Mouse (Mus musculus) lung, adult 2 months (tissue): ENCODE measurements around the gene Acads.

ENCODE experiments used
- CTCF ChIP-seq: fragments of 200-500 bp; IDR thresholded peaks from 2 replicates; pipeline ENCODE4 v1.5.1; 2011; ENCODE audit warnings: mild to moderate bottlenecking, low read length, control low read depth; ENCODE audit not compliant: insufficient read depth
- POLR2A ChIP-seq: fragments of 200-500 bp; IDR thresholded peaks from 2 replicates; pipeline ENCODE4 v1.6.1; 2011; ENCODE audit warnings: low read depth, mild to moderate bottlenecking, control low read depth, low read length, borderline replicate concordance; ENCODE audit errors: extremely low read depth

DNA sequence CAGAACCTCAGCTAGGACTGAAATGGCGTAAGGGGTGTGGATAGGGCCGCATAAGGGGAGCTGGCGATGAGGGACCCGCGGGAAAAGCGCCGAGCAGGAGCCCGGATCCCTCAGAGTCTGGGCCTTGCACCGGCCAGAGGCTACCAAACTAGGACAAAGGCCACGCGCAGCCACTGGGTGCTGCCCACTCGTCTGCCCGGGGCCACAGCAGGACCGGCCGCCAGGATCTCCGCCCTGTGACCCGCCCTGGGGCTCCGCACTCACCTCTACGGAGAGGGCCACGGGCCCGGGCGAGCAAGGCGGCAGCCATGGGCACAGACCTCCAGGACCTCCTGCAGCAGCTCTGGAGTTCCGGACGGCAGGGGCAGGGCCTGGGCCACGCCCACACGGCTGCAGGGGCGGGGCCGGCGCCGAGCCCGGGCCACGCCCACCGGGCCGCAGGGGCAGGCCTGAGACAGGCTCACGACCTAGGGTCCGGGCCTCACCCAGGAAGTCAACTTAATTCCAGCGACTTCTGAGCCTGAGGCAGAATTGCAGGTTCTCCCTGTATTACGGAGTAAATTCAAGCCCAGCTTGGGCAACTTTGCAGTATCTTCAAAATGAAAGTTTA is at the start of gene Acads:
- TF ChIP-seq POLR2A (peak; percentile 30; the same call in 1 of the 2 replicates), CTCF (no peak)
